Mouse (Mus musculus) frontal cortex, adult 2 months (tissue): Measurements from ENCODE around the gene 2010109A12Rik. TPM values are rescaled to one million over a fixed set of nuclear protein-coding genes. Genes with fewer than 3 reads are reported as not detected.

Experiments
- DNase-seq, 2 experiments: peaks; one replicate each; pipeline ENCODE4 v3.0.0; 2022; ENCODE audit warnings: low spot score in 1 of 2; ENCODE audit errors: extremely low spot score in 1 of 2
- polyA plus RNA-seq: library from polyadenylated mRNA; depleted of rRNA; stranded (reverse); fragments of >200 nt; gene quantifications from 2 replicates; pipeline ENCODE4 v1.2.3, GENCODE M21; 2012

2010109A12Rik gene
- polyA plus RNA-seq, 1 experiment, result 0.64 TPM

- no peak for DNase-seq
Measured at GRCm38 (mm10) chr5:93227157-93227556, 20.8 kb downstream of the 2010109A12Rik start.

GRCm38 (mm10) chr5:93229527-93229926 is 23.2 kb downstream of the 2010109A12Rik start:
- no peak for DNase-seq

- no peak for DNase-seq
Measured at GRCm38 (mm10) chr5:93231721-93232120, 25.4 kb downstream of the 2010109A12Rik start.

- no peak for DNase-seq
Measured at GRCm38 (mm10) chr5:93232838-93233237, 26.5 kb downstream of the 2010109A12Rik start.

- DNase-seq, result no peak
Measured at GRCm38 (mm10) chr5:93234130-93234529, 27.8 kb downstream of the 2010109A12Rik start.

GRCm38 (mm10) chr5:93234605-93235004 is 28.3 kb downstream of the 2010109A12Rik start:
- DNase-seq, result no peak

- DNase-seq, result peak in 1 of 2 experiments; percentile 22
Measured at GRCm38 (mm10) chr5:93235888-93236287, 29.6 kb downstream of the 2010109A12Rik start.

- no peak for DNase-seq
Measured at GRCm38 (mm10) chr5:93236541-93236940, 30.2 kb downstream of the 2010109A12Rik start.

GRCm38 (mm10) chr5:93239590-93240544 is 33.5 kb downstream of the 2010109A12Rik start:
- DNase-seq, result no peak

- DNase-seq, result no peak
Measured at GRCm38 (mm10) chr5:93245280-93245679, 39.0 kb downstream of the 2010109A12Rik start.

GRCm38 (mm10) chr5:93249940-93250578 is 43.7 kb downstream of the 2010109A12Rik start:
- DNase-seq, result no peak

- DNase-seq, result no peak
Measured at GRCm38 (mm10) chr5:93251001-93251760, 44.9 kb downstream of the 2010109A12Rik start.

GRCm38 (mm10) chr5:93255759-93256265 is 49.5 kb downstream of the 2010109A12Rik start:
- no peak for DNase-seq

GRCm38 (mm10) chr5:93256820-93257405 is 50.6 kb downstream of the 2010109A12Rik start:
- DNase-seq, result no peak

GRCm38 (mm10) chr5:93259349-93259748 is 53.0 kb downstream of the 2010109A12Rik start:
- no peak for DNase-seq

- no peak for DNase-seq
Measured at GRCm38 (mm10) chr5:93260983-93261382, 54.7 kb downstream of the 2010109A12Rik start.

GRCm38 (mm10) chr5:93262751-93263150 is 56.4 kb downstream of the 2010109A12Rik start:
- no peak for DNase-seq
